Mouse (Mus musculus): ENCODE data around the gene Podxl2. TPM values are rescaled to one million over a fixed set of nuclear protein-coding genes. Genes with fewer than 3 reads are reported as not detected.

Podxl2 gene
- polyA plus RNA-seq, 1 experiment from 2014 or later = 10.7 TPM

DNA sequence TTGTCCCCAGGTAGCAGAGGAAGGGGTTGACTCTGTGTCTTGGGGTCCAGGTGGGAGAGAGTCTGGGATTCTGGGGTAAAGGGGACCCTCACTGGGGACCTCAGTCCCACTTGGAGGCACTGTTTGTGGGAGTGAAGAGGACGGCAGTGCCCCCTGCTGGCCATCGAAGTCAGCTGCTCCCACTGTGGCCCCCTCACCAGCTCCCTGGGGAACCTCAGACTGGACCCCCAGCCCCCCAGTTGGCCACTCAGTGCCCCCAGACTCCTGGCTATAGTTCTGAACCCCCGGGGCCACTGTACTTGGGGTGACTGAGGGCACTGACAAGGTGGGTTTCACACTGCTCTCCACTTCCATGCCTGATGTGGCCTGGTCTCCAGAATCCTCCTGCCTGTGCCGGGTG is 25.6 kb downstream of the Podxl2 start:
- DNase-seq (ENCODE audit: low spot score) (no peak), ATAC-seq (replicated peaks; ENCODE audit: low FRiP score) (peak; percentile 26; the same call in 1 of the 2 replicates)
- no peak overlapping the region for H3K4me3 ChIP-seq (ENCODE audit: low read depth, low read length)

DNA sequence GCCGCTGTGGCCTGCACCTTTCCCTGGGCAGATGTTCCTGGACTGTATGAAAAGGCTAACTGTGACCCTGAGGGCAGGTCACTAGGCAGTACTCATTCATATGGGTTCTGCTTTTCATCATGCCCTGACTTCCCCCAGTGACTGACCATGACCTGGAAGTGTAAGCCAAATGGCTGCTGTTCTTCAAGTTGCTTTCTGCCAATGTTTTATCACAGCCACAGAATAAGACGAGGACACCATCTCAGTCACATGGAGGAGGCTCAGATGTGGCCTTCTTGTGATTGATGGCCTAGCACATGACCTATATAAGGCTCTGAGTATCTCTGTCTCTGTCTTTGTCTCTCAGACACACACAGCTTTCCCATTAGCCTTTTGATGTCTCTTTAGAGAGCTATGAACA is 27.3 kb downstream of the Podxl2 start:
- H3K27me3 ChIP-seq (replicated peaks; ENCODE audit: control insufficient read depth, insufficient read depth, low read length) = no peaks in the 10 kb centered on the region
- ATAC-seq (replicated peaks; ENCODE audit: low FRiP score) = no peak
- H3K27ac ChIP-seq (ENCODE audit: low read depth, low read length) = no peak overlapping the region
- H3K9ac ChIP-seq (ENCODE audit: low read depth, low read length) = no peak overlapping the region
- DNase-seq (ENCODE audit: low spot score) = no peak
- WGBS = 56% methylated on average over 2 of the region's 2 CpGs
- H3K4me3 ChIP-seq (ENCODE audit: low read depth, low read length) = no peak overlapping the region
- H3K4me2 ChIP-seq = no peak overlapping the region
- H3K36me3 ChIP-seq (ENCODE audit: control insufficient read depth, insufficient read depth, low read length) = no peaks in the 10 kb centered on the region
- no peaks in the 10 kb centered on the region for H3K9me3 ChIP-seq (ENCODE audit: control insufficient read depth, low read length)
- H3K4me1 ChIP-seq (replicated peaks; ENCODE audit: control insufficient read depth, insufficient read depth, low read length) = peaks cover 4% of the 10 kb centered on the region

More for the DNA sequence above, 25.6 kb downstream of the Podxl2 start:
- Histone ChIP-seq H3K9ac (ENCODE audit: low read depth, low read length) (no peak overlapping the region), H3K4me2 (no peak overlapping the region), H3K36me3 (ENCODE audit: control insufficient read depth, insufficient read depth, low read length) (no peaks in the 10 kb centered on the region), H3K4me1 (replicated peaks; ENCODE audit: control insufficient read depth, insufficient read depth, low read length) (no peaks in the 10 kb centered on the region), H3K27ac (ENCODE audit: low read depth, low read length) (no peak overlapping the region), H3K27me3 (replicated peaks; ENCODE audit: control insufficient read depth, insufficient read depth, low read length) (no peaks in the 10 kb centered on the region), H3K9me3 (ENCODE audit: control insufficient read depth, low read length) (no peaks in the 10 kb centered on the region)
- WGBS = 48% methylated on average over 4 of the region's 4 CpGs

DNA sequence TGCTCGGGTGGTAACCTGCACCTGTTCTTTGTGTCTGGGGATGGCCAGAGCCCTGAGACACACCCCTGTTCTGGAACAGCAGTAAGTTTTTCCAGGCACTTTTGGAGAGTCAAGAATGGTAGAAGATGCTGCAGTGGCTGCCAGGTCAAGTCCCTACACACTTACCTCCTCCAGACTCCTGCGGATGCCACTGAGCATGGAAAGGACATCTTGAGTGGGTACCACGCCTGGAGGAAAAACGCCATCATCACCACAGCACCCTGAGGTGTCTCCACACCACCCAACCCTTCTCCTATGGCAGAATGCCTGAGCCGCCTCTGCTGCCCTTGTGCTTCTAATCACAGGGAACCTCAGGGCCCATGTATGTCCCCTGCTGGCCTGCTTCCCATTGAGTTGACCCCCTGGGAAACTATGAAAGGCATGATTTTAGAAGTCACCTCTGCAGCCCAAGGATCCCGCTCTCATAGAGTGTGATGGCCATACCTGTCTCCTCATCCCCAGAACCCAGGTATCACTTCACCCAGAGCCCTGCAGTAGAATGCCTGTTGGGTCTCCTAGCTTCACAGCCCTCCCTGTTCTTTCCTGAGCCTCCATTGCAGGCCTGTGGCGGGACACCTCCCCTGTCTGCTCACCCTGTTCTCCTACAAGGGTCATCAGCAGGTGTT is 29.8 kb downstream of the Podxl2 start:
- Histone ChIP-seq H3K4me2 (no peak overlapping the region), H3K4me1 (replicated peaks; ENCODE audit: control insufficient read depth, insufficient read depth, low read length) (peaks cover 13% of the 10 kb centered on the region), H3K36me3 (ENCODE audit: control insufficient read depth, insufficient read depth, low read length) (no peaks in the 10 kb centered on the region), H3K27me3 (replicated peaks; ENCODE audit: control insufficient read depth, insufficient read depth, low read length) (no peaks in the 10 kb centered on the region), H3K9me3 (ENCODE audit: control insufficient read depth, low read length) (no peaks in the 10 kb centered on the region), H3K4me3 (ENCODE audit: low read depth, low read length) (no peak overlapping the region), H3K27ac (ENCODE audit: low read depth, low read length) (no peak overlapping the region), H3K9ac (ENCODE audit: low read depth, low read length) (no peak overlapping the region)
- DNase-seq (ENCODE audit: low spot score) (no peak), ATAC-seq (replicated peaks; ENCODE audit: low FRiP score) (no peak)
- WGBS = 76% methylated on average over 7 of the region's 7 CpGs

DNA sequence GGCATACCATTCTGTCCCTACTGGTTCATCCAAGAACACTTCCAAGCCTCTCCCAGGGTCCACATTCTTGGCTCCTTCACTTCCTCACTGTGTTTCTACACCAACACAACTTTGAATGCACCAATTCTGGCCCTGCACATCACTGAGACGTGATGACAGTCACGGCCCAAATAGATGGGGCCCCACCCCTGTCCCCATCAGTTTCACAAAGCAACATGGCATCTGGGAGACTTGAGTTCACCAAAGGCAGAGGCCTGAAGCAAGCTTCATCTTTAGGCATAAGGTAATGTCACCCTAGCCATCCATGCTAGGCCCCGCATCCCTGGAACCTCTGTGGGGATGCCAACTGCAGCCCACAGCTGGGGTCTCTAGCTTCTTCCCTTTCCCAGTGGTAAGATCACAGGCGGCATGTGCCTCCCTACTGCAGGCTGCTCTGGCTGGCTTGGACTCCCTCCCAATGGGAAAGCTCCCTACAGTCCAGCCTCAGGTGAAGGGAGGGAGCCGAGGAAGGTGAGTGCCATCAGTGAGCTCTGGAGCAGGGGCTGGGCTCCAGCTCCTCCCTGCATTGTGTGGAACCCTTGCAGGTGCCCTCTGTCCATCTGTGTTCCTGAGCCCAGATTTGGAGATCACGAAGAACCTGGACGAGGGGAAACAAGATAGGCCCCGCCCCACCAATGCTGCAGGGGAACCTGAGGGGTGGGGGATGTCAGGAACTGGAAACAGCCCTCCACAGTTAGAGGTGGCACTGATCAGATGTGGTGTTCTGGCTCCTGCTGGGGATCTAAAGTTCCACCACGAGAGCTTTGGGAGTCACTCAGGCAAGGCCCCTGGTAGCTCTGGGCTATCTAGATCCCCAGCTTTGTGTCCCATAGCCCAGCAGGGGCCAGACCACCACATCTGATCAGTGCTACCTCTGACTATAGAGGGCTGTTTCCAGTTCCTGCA is 30.8 kb downstream of the Podxl2 start:
- Histone ChIP-seq H3K9me3 (ENCODE audit: control insufficient read depth, low read length) (no peaks in the 10 kb centered on the region), H3K9ac (ENCODE audit: low read depth, low read length) (no peak overlapping the region), H3K4me3 (ENCODE audit: low read depth, low read length) (no peak overlapping the region; the same call in 1 of the 2 replicates), H3K4me1 (replicated peaks; ENCODE audit: control insufficient read depth, insufficient read depth, low read length) (peaks cover 13% of the 10 kb centered on the region), H3K36me3 (ENCODE audit: control insufficient read depth, insufficient read depth, low read length) (no peaks in the 10 kb centered on the region), H3K27me3 (replicated peaks; ENCODE audit: control insufficient read depth, insufficient read depth, low read length) (no peaks in the 10 kb centered on the region), H3K4me2 (no peak overlapping the region; the same call in 1 of the 2 replicates), H3K27ac (ENCODE audit: low read depth, low read length) (no peak overlapping the region; the same call in 1 of the 2 replicates)
- no peak for ATAC-seq (replicated peaks; ENCODE audit: low FRiP score)
- 71% methylated on average over 9 of the region's 9 CpGs for WGBS
- DNase-seq (ENCODE audit: low spot score) = no peak

DNA sequence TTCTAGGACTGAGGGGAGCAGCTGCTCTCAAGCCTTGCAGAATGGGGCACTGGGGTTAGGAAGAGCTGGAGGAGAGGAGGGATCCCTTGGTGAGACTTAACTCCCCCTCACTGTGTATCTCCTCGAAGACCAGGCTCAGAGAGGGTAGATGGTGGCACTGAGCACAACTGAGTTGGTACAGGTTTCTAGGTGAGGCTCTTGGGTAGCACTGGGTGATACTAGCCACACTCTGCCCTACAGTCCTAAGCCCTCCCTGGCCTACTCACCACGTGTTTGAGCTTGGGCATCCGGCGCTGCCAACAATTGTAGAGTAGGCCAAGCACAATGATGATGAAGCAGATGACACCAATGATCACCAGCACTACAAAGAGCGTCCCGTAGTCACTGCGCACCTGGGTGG is 31.6 kb downstream of the Podxl2 start:
- Histone ChIP-seq H3K4me3 (ENCODE audit: low read depth, low read length) (peak overlapping the region; percentile 84), H3K9me3 (ENCODE audit: control insufficient read depth, low read length) (no peaks in the 10 kb centered on the region), H3K4me2 (peak overlapping the region; percentile 93), H3K36me3 (ENCODE audit: control insufficient read depth, insufficient read depth, low read length) (no peaks in the 10 kb centered on the region), H3K27ac (ENCODE audit: low read depth, low read length) (no peak overlapping the region), H3K9ac (ENCODE audit: low read depth, low read length) (peak overlapping the region; percentile 78), H3K27me3 (replicated peaks; ENCODE audit: control insufficient read depth, insufficient read depth, low read length) (no peaks in the 10 kb centered on the region), H3K4me1 (replicated peaks; ENCODE audit: control insufficient read depth, insufficient read depth, low read length) (peaks cover 13% of the 10 kb centered on the region)
- ATAC-seq (replicated peaks; ENCODE audit: low FRiP score) (no peak), DNase-seq (ENCODE audit: low spot score) (no peak)
- 72% methylated on average over 7 of the region's 7 CpGs for WGBS

DNA sequence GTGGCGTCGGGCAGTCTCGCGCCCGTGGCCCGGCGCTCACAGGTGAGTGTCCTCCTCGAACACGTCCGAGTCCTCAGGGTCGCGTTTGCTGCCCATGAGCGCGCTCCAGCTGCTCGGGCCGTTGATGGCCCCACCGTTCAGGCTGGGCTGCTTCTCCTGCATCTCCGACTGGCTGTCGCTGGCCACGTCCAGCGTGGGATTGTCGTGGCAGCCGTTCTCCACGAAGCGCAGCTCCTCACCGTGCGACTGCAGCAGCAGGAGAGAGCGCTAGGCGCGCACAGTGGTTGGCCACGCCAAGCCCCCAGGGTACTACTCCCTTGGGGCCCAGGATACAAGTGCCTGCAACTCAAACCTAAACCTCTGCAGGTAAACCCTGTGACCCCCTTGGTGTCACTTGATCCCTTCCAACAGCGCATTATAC is 32.1 kb downstream of the Podxl2 start:
- Histone ChIP-seq H3K27me3 (replicated peaks; ENCODE audit: control insufficient read depth, insufficient read depth, low read length) (no peaks in the 10 kb centered on the region), H3K4me3 (ENCODE audit: low read depth, low read length) (peak overlapping the region; percentile 84), H3K9me3 (ENCODE audit: control insufficient read depth, low read length) (no peaks in the 10 kb centered on the region), H3K4me1 (replicated peaks; ENCODE audit: control insufficient read depth, insufficient read depth, low read length) (peaks cover 13% of the 10 kb centered on the region), H3K27ac (ENCODE audit: low read depth, low read length) (peak overlapping the region; percentile 70), H3K4me2 (peak overlapping the region; percentile 93), H3K36me3 (ENCODE audit: control insufficient read depth, insufficient read depth, low read length) (peaks cover 2% of the 10 kb centered on the region), H3K9ac (ENCODE audit: low read depth, low read length) (peak overlapping the region; percentile 78)
- 3% methylated on average over 32 of the region's 32 CpGs for WGBS
- ATAC-seq (replicated peaks; ENCODE audit: low FRiP score) (peak; percentile 0; the same call in 1 of the 2 replicates), DNase-seq (ENCODE audit: low spot score) (peak; percentile 60)

DNA sequence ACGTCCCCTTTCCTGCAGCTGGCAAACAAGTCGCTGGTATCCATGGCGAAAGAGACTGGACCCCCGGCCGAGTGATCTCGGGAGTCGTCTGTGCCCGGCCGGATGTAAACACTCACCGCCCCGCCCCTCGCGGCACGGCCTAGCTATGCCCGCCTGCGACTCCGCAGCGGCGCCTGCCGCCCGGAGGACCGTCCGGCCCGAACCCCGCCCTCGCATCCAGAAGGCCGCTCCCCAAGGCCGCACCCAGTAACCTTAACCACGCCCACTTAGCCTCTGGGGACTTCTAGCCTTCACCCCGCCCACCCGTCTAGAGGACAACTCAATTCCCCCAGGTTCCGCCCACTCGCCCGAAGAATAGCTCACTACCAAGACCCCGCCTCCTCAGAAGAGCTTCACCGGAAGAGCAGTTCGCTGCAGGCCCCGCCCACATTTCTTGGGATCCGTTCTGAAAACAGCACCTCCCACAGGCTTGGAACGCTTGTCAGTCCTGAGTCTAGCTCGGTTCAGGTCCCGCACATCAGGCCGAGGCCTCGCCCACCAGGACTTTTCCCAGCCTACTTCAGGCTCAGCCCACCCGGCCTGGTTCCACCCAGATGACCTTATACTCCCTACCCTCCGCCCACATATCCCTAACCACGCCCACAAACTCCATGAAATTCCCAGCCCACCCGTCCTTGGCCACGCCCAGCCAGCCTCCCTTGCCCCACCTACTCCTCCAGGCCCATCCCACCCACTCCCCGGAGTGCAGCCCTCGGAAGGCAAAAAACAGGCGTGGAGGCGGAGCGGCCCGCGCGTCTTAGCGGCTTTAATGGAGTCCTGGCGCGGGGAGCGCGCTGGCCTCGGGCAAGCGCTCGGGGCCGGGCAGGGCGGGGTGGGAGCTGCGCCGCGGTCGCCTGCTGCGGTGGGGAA is 32.8 kb downstream of the Podxl2 start, which contains the start of gene Abtb1:
Gene Abtb1, minus strand, starts transcription at position 204 of the 909 bp plus-strand sequence.
- H3K4me2 ChIP-seq = peak within 1 kb of the TSS; percentile 93
- peak; percentile 90 for ATAC-seq (replicated peaks; ENCODE audit: low FRiP score)
- H3K9me3 ChIP-seq (ENCODE audit: control insufficient read depth, low read length) = no peaks in the 10 kb centered on the region
- H3K36me3 ChIP-seq (ENCODE audit: control insufficient read depth, insufficient read depth, low read length) = peaks cover 5% of the 10 kb centered on the region
- peak within 1 kb of the TSS; percentile 70 for H3K27ac ChIP-seq (ENCODE audit: low read depth, low read length)
- H3K27me3 ChIP-seq (replicated peaks; ENCODE audit: control insufficient read depth, insufficient read depth, low read length) = no peaks in the 10 kb centered on the region
- H3K4me3 ChIP-seq (ENCODE audit: low read depth, low read length) = peak within 1 kb of the TSS; percentile 84
- peak; percentile 98 for DNase-seq (ENCODE audit: low spot score)
- peaks cover 13% of the 10 kb centered on the region for H3K4me1 ChIP-seq (replicated peaks; ENCODE audit: control insufficient read depth, insufficient read depth, low read length)
- under 1% methylated on average over 68 of the region's 72 CpGs for WGBS
- peak within 1 kb of the TSS; percentile 85 for H3K9ac ChIP-seq (ENCODE audit: low read depth, low read length)

DNA sequence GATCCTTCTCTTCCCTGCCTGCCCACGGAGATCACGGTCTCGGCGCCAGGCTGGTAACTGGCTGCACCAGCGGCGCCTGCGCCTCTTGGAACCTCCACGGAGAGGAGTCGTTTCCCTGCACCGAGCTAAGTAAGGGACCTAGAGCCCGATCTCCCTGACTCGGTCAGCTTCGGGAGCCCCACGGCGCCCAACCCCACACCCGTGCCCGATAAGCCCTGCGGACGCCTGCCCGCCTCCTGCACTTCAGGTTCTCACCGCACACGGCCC is 33.4 kb downstream of the Podxl2 start:
- WGBS = 0% methylated on average over 22 of the region's 22 CpGs
- Histone ChIP-seq H3K36me3 (ENCODE audit: control insufficient read depth, insufficient read depth, low read length) (peaks cover 5% of the 10 kb centered on the region), H3K4me1 (replicated peaks; ENCODE audit: control insufficient read depth, insufficient read depth, low read length) (peaks cover 13% of the 10 kb centered on the region)

More for the DNA sequence above, 33.4 kb downstream of the Podxl2 start:
- H3K27me3 ChIP-seq (replicated peaks; ENCODE audit: control insufficient read depth, insufficient read depth, low read length) = no peaks in the 10 kb centered on the region
- H3K27ac ChIP-seq (ENCODE audit: low read depth, low read length) = peak overlapping the region; percentile 70
- no peaks in the 10 kb centered on the region for H3K9me3 ChIP-seq (ENCODE audit: control insufficient read depth, low read length)
- H3K4me2 ChIP-seq = peak overlapping the region; percentile 91
- peak overlapping the region; percentile 85 for H3K9ac ChIP-seq (ENCODE audit: low read depth, low read length)
- peak overlapping the region; percentile 84 for H3K4me3 ChIP-seq (ENCODE audit: low read depth, low read length)
- no peak for DNase-seq (ENCODE audit: low spot score)
- ATAC-seq (replicated peaks; ENCODE audit: low FRiP score) = peak; percentile 19
